Mouse (Mus musculus): ENCODE measurements around the gene Nell2. TPM values are rescaled to one million over a fixed set of nuclear protein-coding genes. Genes with fewer than 3 reads are reported as not detected.

Gene Nell2
- polyA plus RNA-seq, 2 experiments: 16.2 to 17.5 TPM

- Histone ChIP-seq H3K4me1 (ENCODE audit: control insufficient read depth, insufficient read depth, low read length) (no peaks in the 10 kb centered on the region), H3K36me3 (ENCODE audit: control insufficient read depth, insufficient read depth, low read length) (no peaks in the 10 kb centered on the region), H3K9ac (ENCODE audit: low read depth, low read length, severe bottlenecking) (no peak overlapping the region), H3K4me3 (replicated peaks; ENCODE audit: low read length) (no peak overlapping the region), H3K4me2 (replicated peaks; ENCODE audit: low read depth, low read length, severe bottlenecking) (no peak overlapping the region), H3K27me3 (ENCODE audit: control insufficient read depth, insufficient read depth, low read length) (no peaks in the 10 kb centered on the region), H3K27ac (replicated peaks; ENCODE audit: low read depth, low read length) (no peak overlapping the region), H3K9me3 (ENCODE audit: control insufficient read depth, low read length) (0 out of 2 replicates have a peak, but pooled peaks cover 6% of the 10 kb centered on the region)
- ATAC-seq (ENCODE audit: low FRiP score, low read depth) (no peak), DNase-seq (ENCODE audit: low spot score) (no peak)
- TF ChIP-seq POLR2A (IDR thresholded peaks at IDR 0.05; ENCODE audit: borderline replicate concordance, extremely low read depth, insufficient read depth, insufficient read length): no peak
- 95% methylated on average over 1 of the region's 1 CpGs for WGBS
Measured at GRCm38 (mm10) chr15:95354806-95355205, 173.6 kb downstream of the Nell2 start.

GRCm38 (mm10) chr15:95334323-95335296 is 193.7 kb downstream of the Nell2 start:
- Histone ChIP-seq H3K27me3 (ENCODE audit: control insufficient read depth, insufficient read depth, low read length) (no peaks in the 10 kb centered on the region), H3K9ac (ENCODE audit: low read depth, low read length, severe bottlenecking) (no peak overlapping the region), H3K4me1 (ENCODE audit: control insufficient read depth, insufficient read depth, low read length) (peaks cover 10% of the 10 kb centered on the region; the same call in 1 of the 2 replicates), H3K36me3 (ENCODE audit: control insufficient read depth, insufficient read depth, low read length) (no peaks in the 10 kb centered on the region), H3K4me3 (replicated peaks; ENCODE audit: low read length) (no peak overlapping the region), H3K27ac (replicated peaks; ENCODE audit: low read depth, low read length) (no peak overlapping the region), H3K4me2 (replicated peaks; ENCODE audit: low read depth, low read length, severe bottlenecking) (no peak overlapping the region), H3K9me3 (ENCODE audit: control insufficient read depth, low read length) (no peaks in the 10 kb centered on the region)
- 90% methylated on average over 11 of the region's 11 CpGs for WGBS
- no peak for TF ChIP-seq POLR2A (IDR thresholded peaks at IDR 0.05; ENCODE audit: borderline replicate concordance, extremely low read depth, insufficient read depth, insufficient read length)
- ATAC-seq (ENCODE audit: low FRiP score, low read depth) (no peak), DNase-seq (ENCODE audit: low spot score) (no peak)

GRCm38 (mm10) chr15:95333229-95333628 is 195.1 kb downstream of the Nell2 start:
- H3K9me3 ChIP-seq (ENCODE audit: control insufficient read depth, low read length): no peaks in the 10 kb centered on the region
- ATAC-seq (ENCODE audit: low FRiP score, low read depth): no peak
- H3K36me3 ChIP-seq (ENCODE audit: control insufficient read depth, insufficient read depth, low read length): no peaks in the 10 kb centered on the region
- no peaks in the 10 kb centered on the region for H3K27me3 ChIP-seq (ENCODE audit: control insufficient read depth, insufficient read depth, low read length)
- H3K4me1 ChIP-seq (ENCODE audit: control insufficient read depth, insufficient read depth, low read length): peaks cover 11% of the 10 kb centered on the region; the same call in 1 of the 2 replicates
- 62% methylated on average over 4 of the region's 4 CpGs for WGBS
- no peak for TF ChIP-seq POLR2A (IDR thresholded peaks at IDR 0.05; ENCODE audit: borderline replicate concordance, extremely low read depth, insufficient read depth, insufficient read length)
- H3K9ac ChIP-seq (ENCODE audit: low read depth, low read length, severe bottlenecking): no peak overlapping the region
- no peak overlapping the region for H3K4me3 ChIP-seq (replicated peaks; ENCODE audit: low read length)
- H3K27ac ChIP-seq (replicated peaks; ENCODE audit: low read depth, low read length): no peak overlapping the region
- H3K4me2 ChIP-seq (replicated peaks; ENCODE audit: low read depth, low read length, severe bottlenecking): no peak overlapping the region
- DNase-seq (ENCODE audit: low spot score): no peak

- Histone ChIP-seq H3K9me3 (ENCODE audit: control insufficient read depth, low read length) (no peaks in the 10 kb centered on the region), H3K4me3 (replicated peaks; ENCODE audit: low read length) (no peak overlapping the region), H3K4me2 (replicated peaks; ENCODE audit: low read depth, low read length, severe bottlenecking) (no peak overlapping the region), H3K27ac (replicated peaks; ENCODE audit: low read depth, low read length) (no peak overlapping the region), H3K4me1 (ENCODE audit: control insufficient read depth, insufficient read depth, low read length) (peaks cover 11% of the 10 kb centered on the region; the same call in 1 of the 2 replicates), H3K27me3 (ENCODE audit: control insufficient read depth, insufficient read depth, low read length) (no peaks in the 10 kb centered on the region), H3K9ac (ENCODE audit: low read depth, low read length, severe bottlenecking) (no peak overlapping the region), H3K36me3 (ENCODE audit: control insufficient read depth, insufficient read depth, low read length) (no peaks in the 10 kb centered on the region)
- 40% methylated on average over 2 of the region's 2 CpGs for WGBS
- no peak for TF ChIP-seq POLR2A (IDR thresholded peaks at IDR 0.05; ENCODE audit: borderline replicate concordance, extremely low read depth, insufficient read depth, insufficient read length)
- ATAC-seq (ENCODE audit: low FRiP score, low read depth): no peak
- DNase-seq (ENCODE audit: low spot score): no peak
Measured at GRCm38 (mm10) chr15:95330926-95331325, 197.4 kb downstream of the Nell2 start.

- no peak for ATAC-seq (ENCODE audit: low FRiP score, low read depth)
Measured at GRCm38 (mm10) chr15:95322744-95323143, 205.6 kb downstream of the Nell2 start.

More at GRCm38 (mm10) chr15:95322744-95323143, 205.6 kb downstream of the Nell2 start:
- no peaks in the 10 kb centered on the region for H3K4me1 ChIP-seq (ENCODE audit: control insufficient read depth, insufficient read depth, low read length)
- no peak for DNase-seq (ENCODE audit: low spot score)
- WGBS: 94% methylated on average over 2 of the region's 2 CpGs
- H3K4me3 ChIP-seq (replicated peaks; ENCODE audit: low read length): no peak overlapping the region
- H3K9me3 ChIP-seq (ENCODE audit: control insufficient read depth, low read length): no peaks in the 10 kb centered on the region
- no peak for TF ChIP-seq POLR2A (IDR thresholded peaks at IDR 0.05; ENCODE audit: borderline replicate concordance, extremely low read depth, insufficient read depth, insufficient read length)
- H3K27me3 ChIP-seq (ENCODE audit: control insufficient read depth, insufficient read depth, low read length): no peaks in the 10 kb centered on the region
- H3K27ac ChIP-seq (replicated peaks; ENCODE audit: low read depth, low read length): no peak overlapping the region
- H3K4me2 ChIP-seq (replicated peaks; ENCODE audit: low read depth, low read length, severe bottlenecking): no peak overlapping the region
- H3K9ac ChIP-seq (ENCODE audit: low read depth, low read length, severe bottlenecking): no peak overlapping the region
- H3K36me3 ChIP-seq (ENCODE audit: control insufficient read depth, insufficient read depth, low read length): no peaks in the 10 kb centered on the region
